Mouse (Mus musculus) kidney, embryonic 15.5 days (tissue): Measurements from ENCODE around the gene Stag2. TPM values are rescaled to one million over a fixed set of nuclear protein-coding genes. Genes with fewer than 3 reads are reported as not detected.

Experiments
- ATAC-seq: fragments of 200-750 bp; cut with Nextera tagmentation; replicated peaks from 2 replicates; pipeline ENCODE4 v1.8.0; 2017; ENCODE audit warnings: moderate TSS enrichment; ENCODE audit not compliant: low FRiP score
- H3K27ac ChIP-seq: fragments of 300-500 bp; sonication (generic); 2 replicates; pipeline ENCODE4 v1.5.1; 2015; ENCODE audit warnings: mild to moderate bottlenecking, inconsistent platforms
- H3K27me3 ChIP-seq: fragments of 300-500 bp; sonication (generic); 2 replicates; pipeline ENCODE4 v1.6.1; 2015; ENCODE audit warnings: inconsistent platforms
- H3K36me3 ChIP-seq: fragments of 300-500 bp; sonication (generic); 2 replicates; pipeline ENCODE4 v1.6.1; 2015; ENCODE audit warnings: inconsistent platforms
- H3K4me1 ChIP-seq: fragments of 300-500 bp; sonication (generic); 2 replicates; pipeline ENCODE4 v1.6.1; 2015; ENCODE audit warnings: inconsistent platforms
- H3K4me2 ChIP-seq: fragments of 300-500 bp; sonication (generic); 2 replicates; pipeline ENCODE4 v1.6.1; 2015; ENCODE audit warnings: moderate library complexity, mild to moderate bottlenecking, inconsistent platforms
- H3K4me3 ChIP-seq: fragments of 300-500 bp; sonication (generic); replicated peaks from 2 replicates; pipeline ENCODE4 v1.5.1; 2015; ENCODE audit warnings: mild to moderate bottlenecking, inconsistent platforms
- H3K9ac ChIP-seq: fragments of 300-500 bp; sonication (generic); 2 replicates; pipeline ENCODE4 v1.6.1; 2015; ENCODE audit warnings: mild to moderate bottlenecking, inconsistent platforms
- H3K9me3 ChIP-seq: fragments of 300-500 bp; sonication (generic); replicated peaks from 2 replicates; pipeline ENCODE4 v1.6.1; 2016; ENCODE audit warnings: inconsistent platforms
- WGBS: fragments of 180-500 bp; shearing (Covaris S2); methylation state at CpG from one replicate; pipeline ENCODE4 v1.1.7; 2015; ENCODE audit warnings: mixed read lengths; 5-methylcytosine and 5-hydroxymethylcytosine counted together
- polyA plus RNA-seq: library from polyadenylated mRNA; unstranded; fragments of >200 nt; fragmentation: Nextera tagmentation; extraction: Ambion mirVana; gene quantifications from 2 replicates; pipeline ENCODE4 v1.2.1, GENCODE M21; 2015

The Stag2 gene
- 41.9 and 47.1 TPM in 2 replicates for polyA plus RNA-seq

DNA sequence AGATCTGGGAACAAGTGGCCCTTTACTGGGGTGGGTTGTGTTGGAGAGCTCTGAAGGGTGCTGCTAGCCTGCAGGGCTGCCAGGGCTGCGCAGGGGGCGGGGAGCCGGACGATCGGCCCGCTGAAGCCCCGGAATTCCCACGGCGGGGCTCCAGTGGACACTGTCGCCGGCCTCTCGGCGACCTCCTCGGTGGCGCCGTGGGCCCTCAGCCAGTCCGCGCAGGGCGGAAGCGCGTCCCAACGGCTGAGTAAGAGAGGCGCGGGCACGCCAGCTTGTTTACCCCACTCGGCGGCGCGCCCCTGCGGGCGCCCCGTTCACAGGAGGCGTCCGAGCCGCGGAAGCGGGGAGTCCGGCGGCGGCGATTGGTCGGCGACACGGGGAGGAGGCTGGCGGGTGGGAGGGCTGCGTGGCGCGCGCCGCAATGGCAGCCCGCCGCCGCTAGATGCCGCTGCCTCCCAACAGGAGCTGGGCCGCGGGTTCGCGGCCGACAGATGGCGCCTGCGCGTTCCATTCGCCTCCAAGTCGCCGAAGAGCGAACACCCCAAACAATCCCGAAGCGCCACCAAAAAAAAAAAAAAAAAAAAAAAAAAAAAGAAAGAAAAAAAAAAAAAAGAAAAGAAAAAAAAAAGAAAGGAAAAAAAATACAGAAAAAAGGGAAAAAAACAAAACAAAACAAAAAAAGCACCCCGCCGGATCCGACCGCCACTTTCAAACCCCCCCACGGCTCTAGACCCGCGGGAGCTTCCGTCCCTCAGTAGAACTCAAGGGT is at the start of gene Stag2:
Gene Stag2 (plus strand): TSS at position 530 of the 769 bp plus-strand sequence.
- Histone ChIP-seq H3K27ac (peak within 1 kb of the TSS; percentile 98), H3K36me3 (no peaks in the 10 kb centered on the region), H3K4me2 (peak within 1 kb of the TSS; percentile 55), H3K4me3 (peak within 1 kb of the TSS; percentile 63), H3K9me3 (no peaks in the 10 kb centered on the region), H3K4me1 (0 out of 2 replicates have a peak, but pooled peaks cover 5% of the 10 kb centered on the region), H3K27me3 (no peaks in the 10 kb centered on the region), H3K9ac (peak within 1 kb of the TSS; percentile 90)
- peak; percentile 85 for ATAC-seq
- WGBS, result 13% methylated on average over 76 of the region's 76 CpGs

DNA sequence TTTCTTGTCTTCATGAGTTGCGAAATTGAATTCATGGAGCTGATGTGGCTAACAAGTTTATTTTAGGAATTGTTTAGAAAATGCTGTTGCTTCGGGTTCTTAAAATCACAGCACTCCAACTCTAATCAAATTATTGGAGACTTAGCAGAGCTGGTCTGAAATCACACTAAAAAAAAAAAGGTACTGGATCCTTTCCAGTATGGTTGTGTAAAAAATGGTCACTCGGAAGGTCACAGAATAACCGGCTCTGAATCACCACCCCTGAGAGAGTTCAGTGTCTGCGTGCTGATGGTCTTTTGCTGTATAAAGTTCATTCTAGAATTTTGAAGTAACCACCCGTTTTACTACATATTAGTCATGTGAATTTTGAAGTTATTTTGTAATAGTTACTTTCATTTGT is 42.0 kb upstream of the Stag2 start:
- no peak for ATAC-seq

DNA sequence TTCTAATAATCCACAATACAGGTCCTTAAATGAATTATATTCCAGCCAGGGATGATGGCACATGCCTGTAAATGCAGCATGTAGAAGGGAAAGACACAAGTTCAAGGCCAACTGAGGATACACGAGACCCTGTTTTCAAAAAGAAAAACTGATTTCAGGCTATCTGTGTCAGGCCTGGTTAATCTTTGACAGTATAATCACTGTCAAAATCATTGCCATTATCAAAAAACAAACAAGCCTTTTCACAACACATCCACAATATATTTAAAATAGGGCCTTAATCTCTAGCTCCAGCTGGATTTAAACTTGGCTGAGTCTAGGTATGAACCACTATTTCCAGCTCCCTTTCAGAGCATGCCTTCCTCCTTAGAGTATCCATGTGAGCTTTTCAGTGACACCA is 38.5 kb upstream of the Stag2 start:
- H3K36me3 ChIP-seq, result peaks cover 16% of the 10 kb centered on the region
- H3K4me3 ChIP-seq, result no peak overlapping the region
- no peaks in the 10 kb centered on the region for H3K4me1 ChIP-seq
- no peaks in the 10 kb centered on the region for H3K27me3 ChIP-seq
- no peak for ATAC-seq
- H3K9me3 ChIP-seq, result no peaks in the 10 kb centered on the region
- H3K4me2 ChIP-seq, result no peak overlapping the region
- H3K27ac ChIP-seq, result no peak overlapping the region
- 64% methylated on average over 1 of the region's 1 CpGs for WGBS
- no peak overlapping the region for H3K9ac ChIP-seq

More for the DNA sequence above, 42.0 kb upstream of the Stag2 start:
- H3K4me1 ChIP-seq, result no peaks in the 10 kb centered on the region
- no peak overlapping the region for H3K27ac ChIP-seq
- peaks cover 41% of the 10 kb centered on the region for H3K36me3 ChIP-seq
- no peak overlapping the region for H3K4me2 ChIP-seq
- no peak overlapping the region for H3K9ac ChIP-seq
- H3K27me3 ChIP-seq, result no peaks in the 10 kb centered on the region
- no peaks in the 10 kb centered on the region for H3K9me3 ChIP-seq
- H3K4me3 ChIP-seq, result no peak overlapping the region
- WGBS, result 91% methylated on average over 6 of the region's 6 CpGs

DNA sequence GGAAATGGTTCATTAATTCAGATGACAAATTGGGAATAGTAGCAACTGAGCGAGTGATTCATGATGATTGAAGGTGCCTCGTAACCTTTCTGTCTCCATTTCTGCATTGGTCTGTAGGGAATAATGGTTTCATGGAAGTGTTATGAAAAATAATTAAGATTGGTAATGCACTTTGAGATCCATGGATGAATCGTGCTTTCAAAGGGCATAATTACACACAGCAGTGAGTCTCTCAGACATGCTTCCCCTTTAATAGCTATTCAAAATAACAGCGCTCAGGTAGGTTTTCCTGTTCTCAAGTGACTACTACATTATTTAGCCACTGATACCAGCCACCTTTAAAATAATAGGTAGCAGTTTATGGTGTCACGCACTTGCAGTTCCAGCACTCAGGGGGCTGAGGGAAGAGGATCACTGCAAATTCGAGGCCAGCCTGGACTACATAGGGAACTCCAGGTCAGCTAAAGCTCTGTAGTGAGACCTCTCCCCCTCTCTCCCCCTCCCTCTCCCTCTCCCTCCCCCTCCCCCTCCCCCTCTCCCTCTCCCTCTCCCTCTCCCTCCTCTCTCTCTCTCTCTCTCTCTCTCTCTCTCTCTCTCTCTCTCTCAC is 29.6 kb upstream of the Stag2 start:
- Histone ChIP-seq H3K36me3 (no peaks in the 10 kb centered on the region), H3K4me3 (no peak overlapping the region), H3K9me3 (no peaks in the 10 kb centered on the region), H3K27ac (no peak overlapping the region), H3K4me1 (no peaks in the 10 kb centered on the region), H3K27me3 (no peaks in the 10 kb centered on the region), H3K9ac (no peak overlapping the region), H3K4me2 (no peak overlapping the region)
- WGBS, result 79% methylated on average over 6 of the region's 6 CpGs
- ATAC-seq, result no peak

DNA sequence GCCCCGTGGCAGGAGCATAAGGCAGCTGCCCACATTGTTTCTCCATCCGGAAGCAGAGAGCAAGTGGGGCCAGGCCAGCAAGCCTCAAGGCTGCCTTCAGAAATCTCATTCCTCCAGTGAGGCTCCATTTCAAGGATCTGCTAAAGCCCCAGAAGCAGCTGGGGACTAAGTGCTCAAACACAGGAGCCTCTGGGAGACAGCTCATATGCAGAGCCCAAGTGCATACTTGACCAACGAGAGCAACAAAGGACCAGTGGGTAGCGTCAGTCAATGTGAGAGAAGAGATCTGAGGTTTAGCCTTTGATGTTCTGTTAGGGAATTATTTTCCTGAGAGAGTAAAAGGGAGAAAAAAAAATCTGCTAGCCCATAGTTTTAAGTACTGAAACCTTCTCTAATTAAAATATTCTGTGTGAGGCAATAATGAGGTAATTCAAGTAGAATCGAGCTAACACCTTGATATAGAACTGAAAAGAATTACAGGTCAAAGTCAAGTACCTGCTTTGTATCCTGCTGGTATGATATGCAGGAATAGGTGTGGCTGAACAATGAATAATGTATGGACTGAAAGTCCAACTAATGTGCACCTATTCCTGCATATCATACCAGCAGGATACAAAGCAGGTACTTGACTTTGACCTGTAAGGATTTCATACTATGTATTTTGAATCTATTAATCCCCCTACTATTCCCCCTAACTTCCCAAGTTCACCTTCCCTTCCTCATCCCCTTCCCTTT is 24.0 kb upstream of the Stag2 start:
- Histone ChIP-seq H3K4me2 (no peak overlapping the region), H3K4me1 (no peaks in the 10 kb centered on the region), H3K36me3 (no peaks in the 10 kb centered on the region), H3K9ac (no peak overlapping the region), H3K4me3 (no peak overlapping the region), H3K9me3 (peaks cover 3% of the 10 kb centered on the region; the same call in 1 of the 2 replicates), H3K27me3 (no peaks in the 10 kb centered on the region), H3K27ac (no peak overlapping the region)
- ATAC-seq, result no peak
- WGBS, result 81% methylated on average over 5 of the region's 5 CpGs

DNA sequence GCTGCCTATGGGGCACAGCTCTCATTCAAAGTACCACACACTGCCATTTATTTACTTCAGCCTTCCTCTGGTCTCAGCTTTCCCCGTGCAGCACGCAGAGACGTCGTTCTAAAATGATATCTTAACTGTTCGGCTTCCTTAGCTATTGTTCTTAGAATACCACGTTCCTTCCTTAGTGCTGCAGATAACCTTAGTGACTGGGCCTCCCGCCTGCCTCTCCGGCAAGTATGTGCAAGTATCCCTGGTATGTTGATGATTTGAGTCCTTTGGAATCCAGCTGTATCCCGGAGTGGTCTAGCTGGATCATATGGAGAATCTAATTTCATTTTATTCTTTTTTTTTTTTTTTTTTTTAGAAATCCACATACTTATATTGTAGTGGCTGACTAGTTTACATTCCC is 9.2 kb upstream of the Stag2 start:
- no peak overlapping the region for H3K9ac ChIP-seq
- no peak overlapping the region for H3K27ac ChIP-seq
- H3K27me3 ChIP-seq, result no peaks in the 10 kb centered on the region
- H3K4me1 ChIP-seq, result no peaks in the 10 kb centered on the region
- no peak overlapping the region for H3K4me2 ChIP-seq
- ATAC-seq, result no peak
- no peak overlapping the region for H3K4me3 ChIP-seq
- H3K36me3 ChIP-seq, result no peaks in the 10 kb centered on the region
- no peaks in the 10 kb centered on the region for H3K9me3 ChIP-seq
- 43% methylated on average over 9 of the region's 9 CpGs for WGBS

DNA sequence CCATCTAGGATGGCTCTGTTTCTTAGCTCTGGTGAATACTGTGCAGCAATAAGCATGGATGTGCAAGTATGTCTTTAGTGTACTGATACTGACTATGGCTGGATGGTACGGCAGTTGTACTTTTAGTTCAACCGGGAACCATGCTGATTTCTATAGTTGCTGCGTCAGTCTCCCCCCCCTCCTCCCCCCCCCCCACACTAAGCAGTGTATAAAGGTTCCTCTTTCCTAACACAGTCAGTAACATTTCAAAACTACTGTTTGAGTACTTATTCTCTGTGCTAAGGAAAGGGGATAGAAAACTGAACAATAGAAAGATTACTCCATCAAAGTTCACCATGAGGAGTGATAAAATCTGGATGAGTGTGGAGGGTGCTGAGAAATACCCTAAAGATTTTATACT is 6.5 kb upstream of the Stag2 start:
- no peak overlapping the region for H3K4me2 ChIP-seq
- no peak overlapping the region for H3K27ac ChIP-seq
- H3K4me3 ChIP-seq, result no peak overlapping the region
- 77% methylated on average over 3 of the region's 3 CpGs for WGBS
- no peaks in the 10 kb centered on the region for H3K4me1 ChIP-seq
- no peaks in the 10 kb centered on the region for H3K27me3 ChIP-seq
- no peak for ATAC-seq
- H3K9ac ChIP-seq, result no peak overlapping the region
- H3K36me3 ChIP-seq, result no peaks in the 10 kb centered on the region
- H3K9me3 ChIP-seq, result no peaks in the 10 kb centered on the region

DNA sequence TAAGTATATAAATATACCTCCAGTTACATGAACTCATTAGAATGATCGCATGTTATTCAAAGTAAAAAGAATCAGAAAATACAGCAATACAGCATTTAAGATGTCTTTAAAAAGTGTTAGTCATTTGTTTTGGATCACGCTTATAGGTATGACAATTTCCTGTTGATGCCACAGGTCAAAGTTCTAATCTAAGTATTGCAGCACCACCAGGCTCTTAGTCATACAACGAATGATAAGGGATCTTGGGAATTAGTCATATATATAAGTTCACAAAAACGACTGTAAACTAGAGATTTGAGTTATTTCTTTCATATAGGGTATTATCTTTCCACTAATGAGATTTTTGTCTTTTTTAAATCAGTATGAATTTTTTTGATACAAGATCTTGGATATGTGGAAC is 5.1 kb upstream of the Stag2 start:
- 81% methylated on average over 4 of the region's 4 CpGs for WGBS
- H3K27ac ChIP-seq, result no peak overlapping the region
- H3K9me3 ChIP-seq, result no peaks in the 10 kb centered on the region
- H3K36me3 ChIP-seq, result no peaks in the 10 kb centered on the region
- no peak overlapping the region for H3K4me3 ChIP-seq
- H3K9ac ChIP-seq, result no peak overlapping the region
- H3K4me2 ChIP-seq, result no peak overlapping the region
- no peak for ATAC-seq
- H3K4me1 ChIP-seq, result 0 out of 2 replicates have a peak, but pooled peaks cover 5% of the 10 kb centered on the region
- no peaks in the 10 kb centered on the region for H3K27me3 ChIP-seq

DNA sequence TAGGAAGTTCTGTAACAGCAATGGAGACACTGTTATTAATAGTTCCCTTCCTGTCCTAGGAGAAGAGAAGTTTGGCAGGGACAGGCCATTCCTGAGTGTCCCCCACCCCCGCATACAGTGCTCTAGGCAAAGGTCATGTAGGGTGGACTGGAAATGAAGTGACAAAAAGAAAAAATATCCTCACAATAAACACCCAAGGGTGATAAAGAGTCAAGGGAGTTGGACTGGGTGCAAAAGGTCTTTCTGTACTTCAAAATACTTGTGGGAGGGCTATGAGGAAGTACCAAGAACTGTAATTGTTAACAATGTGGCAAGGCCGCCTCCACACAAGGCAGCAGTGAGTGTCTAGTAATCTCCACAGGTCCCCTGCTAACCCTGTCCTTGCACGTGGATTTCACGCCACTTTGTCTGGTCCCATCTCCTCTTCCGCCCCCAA is 1.1 kb upstream of the Stag2 start:
- peak overlapping the region; percentile 93 for H3K27ac ChIP-seq
- no peaks in the 10 kb centered on the region for H3K9me3 ChIP-seq
- H3K9ac ChIP-seq, result no peak overlapping the region
- H3K4me2 ChIP-seq, result peak overlapping the region; percentile 55
- H3K4me1 ChIP-seq, result 0 out of 2 replicates have a peak, but pooled peaks cover 5% of the 10 kb centered on the region
- no peaks in the 10 kb centered on the region for H3K27me3 ChIP-seq
- WGBS, result 48% methylated on average over 5 of the region's 5 CpGs
- H3K4me3 ChIP-seq, result no peak overlapping the region
- no peak for ATAC-seq
- H3K36me3 ChIP-seq, result no peaks in the 10 kb centered on the region

DNA sequence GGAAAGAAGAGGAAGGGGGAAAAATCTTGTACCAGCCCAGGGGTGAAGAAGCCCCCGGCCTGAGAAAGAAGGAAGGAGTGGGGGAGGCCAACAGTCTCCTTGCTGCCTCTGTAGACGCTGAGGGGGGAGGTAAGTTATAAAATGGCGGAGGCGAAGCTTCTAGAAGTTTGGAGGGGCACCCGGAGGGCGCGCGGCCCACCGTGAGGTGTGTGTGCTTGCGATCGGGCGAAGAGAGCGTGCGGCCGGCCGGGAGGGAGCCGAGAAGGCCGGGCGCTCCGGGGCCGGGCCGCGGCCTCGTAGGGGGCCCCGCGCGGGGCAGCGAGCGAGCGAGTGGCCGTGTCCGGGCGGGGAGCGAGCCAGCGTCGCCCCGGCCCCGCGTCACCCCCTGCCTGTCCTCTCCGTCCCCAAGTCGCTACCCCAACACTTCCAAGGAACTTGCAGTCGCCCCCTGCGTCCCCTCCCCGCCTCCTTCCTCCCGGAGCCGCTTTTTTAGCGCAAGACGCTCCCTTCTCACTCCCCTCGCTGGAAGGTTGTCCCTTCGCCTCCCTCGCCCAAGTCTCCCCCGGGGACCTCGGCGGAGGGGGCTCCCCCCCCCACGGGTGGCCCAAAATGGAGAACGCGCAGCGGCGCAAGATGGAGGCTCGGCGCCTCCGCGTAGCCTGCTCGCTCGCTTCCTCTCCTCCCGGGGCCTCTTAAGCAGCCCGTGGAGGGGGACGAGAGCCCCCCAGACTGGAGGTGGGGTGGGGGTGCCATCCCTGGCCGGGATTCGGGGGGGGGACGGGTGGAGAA is 634 bp downstream of the Stag2 start:
- Histone ChIP-seq H3K4me2 (peak overlapping the region; percentile 53), H3K27ac (peak overlapping the region; percentile 98), H3K4me3 (peak overlapping the region; percentile 63), H3K36me3 (no peaks in the 10 kb centered on the region), H3K27me3 (no peaks in the 10 kb centered on the region), H3K9me3 (no peaks in the 10 kb centered on the region), H3K9ac (peak overlapping the region; percentile 90), H3K4me1 (0 out of 2 replicates have a peak, but pooled peaks cover 5% of the 10 kb centered on the region)
- 16% methylated on average over 41 of the region's 71 CpGs for WGBS
- peak; percentile 44 for ATAC-seq

DNA sequence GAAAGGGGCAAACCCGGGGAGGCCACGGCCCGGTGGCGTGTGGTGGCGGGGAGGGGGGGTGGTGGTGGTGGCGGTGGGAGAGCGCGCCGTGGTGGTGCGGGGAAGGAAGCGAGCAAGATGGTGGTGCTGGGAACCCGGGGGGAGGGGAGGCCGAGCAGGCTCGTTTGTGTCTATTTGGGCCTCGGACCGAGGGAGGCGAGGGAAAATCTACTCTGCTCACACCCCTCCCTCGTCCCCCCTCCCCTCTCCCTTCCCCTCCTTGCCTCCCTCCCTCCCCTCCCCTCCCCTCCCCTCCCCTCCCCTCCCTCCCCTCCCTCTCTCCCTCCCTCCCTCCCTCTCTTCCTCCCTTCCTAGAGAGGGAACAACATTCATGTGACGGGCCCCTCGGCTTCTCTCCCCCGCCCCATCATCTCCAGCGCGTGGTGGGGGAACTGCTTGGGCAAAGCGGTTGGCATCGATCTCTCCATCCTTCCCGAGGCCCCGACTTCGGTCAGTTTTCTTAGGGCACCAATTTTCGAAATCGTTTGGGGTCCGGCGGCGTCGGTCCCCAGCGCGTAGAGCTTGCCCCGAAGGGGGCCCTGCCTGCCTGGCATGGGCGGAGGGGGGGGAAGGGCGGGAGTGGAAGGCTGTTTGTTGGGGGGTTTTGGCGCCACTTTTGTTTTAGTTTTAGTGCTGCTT is 1.4 kb downstream of the Stag2 start:
- Histone ChIP-seq H3K4me2 (peak overlapping the region; percentile 55), H3K4me1 (0 out of 2 replicates have a peak, but pooled peaks cover 5% of the 10 kb centered on the region), H3K27me3 (no peaks in the 10 kb centered on the region), H3K9me3 (no peaks in the 10 kb centered on the region), H3K9ac (peak overlapping the region; percentile 90), H3K36me3 (no peaks in the 10 kb centered on the region), H3K27ac (peak overlapping the region; percentile 98), H3K4me3 (peak overlapping the region; percentile 63)
- peak; percentile 82 for ATAC-seq
- WGBS, result 32% methylated on average over 26 of the region's 40 CpGs
